Mouse (Mus musculus): ENCODE data around the gene Glis1.

Gene Glis1

GRCm38 (mm10) chr4:107623916-107624315 is 189.5 kb downstream of the Glis1 start:
- no peak for DNase-seq (ENCODE audit: low read depth, low spot score)

GRCm38 (mm10) chr4:107624951-107625350 is 190.6 kb downstream of the Glis1 start:
- DNase-seq (ENCODE audit: low read depth, low spot score), result no peak

GRCm38 (mm10) chr4:107628226-107628625 is 193.8 kb downstream of the Glis1 start:
- DNase-seq (ENCODE audit: low read depth, low spot score), result no peak

GRCm38 (mm10) chr4:107628921-107629411 is 194.6 kb downstream of the Glis1 start:
- no peak for DNase-seq (ENCODE audit: low read depth, low spot score)

GRCm38 (mm10) chr4:107634631-107635030 is 200.2 kb downstream of the Glis1 start:
- DNase-seq (ENCODE audit: low read depth, low spot score), result no peak

GRCm38 (mm10) chr4:107636099-107636498 is 201.7 kb downstream of the Glis1 start:
- no peak for DNase-seq (ENCODE audit: low read depth, low spot score)

- DNase-seq (ENCODE audit: low read depth, low spot score), result no peak
Observed at GRCm38 (mm10) chr4:107637670-107638069, 203.3 kb downstream of the Glis1 start.

GRCm38 (mm10) chr4:107638303-107638702 is 203.9 kb downstream of the Glis1 start:
- DNase-seq (ENCODE audit: low read depth, low spot score), result no peak

- DNase-seq (ENCODE audit: low read depth, low spot score), result no peak
Observed at GRCm38 (mm10) chr4:107641624-107642023, 207.2 kb downstream of the Glis1 start.

GRCm38 (mm10) chr4:107648959-107649485 is 214.6 kb downstream of the Glis1 start:
- DNase-seq (ENCODE audit: low read depth, low spot score), result no peak

- no peak for DNase-seq (ENCODE audit: low read depth, low spot score)
Observed at GRCm38 (mm10) chr4:107651021-107651496, 216.7 kb downstream of the Glis1 start.

- no peak for DNase-seq (ENCODE audit: low read depth, low spot score)
Observed at GRCm38 (mm10) chr4:107652598-107653279, 218.3 kb downstream of the Glis1 start.

- no peak for DNase-seq (ENCODE audit: low read depth, low spot score)
Observed at GRCm38 (mm10) chr4:107653280-107653643, 218.9 kb downstream of the Glis1 start.

GRCm38 (mm10) chr4:107660649-107661048 is 226.3 kb downstream of the Glis1 start:
- DNase-seq (ENCODE audit: low read depth, low spot score), result no peak

- DNase-seq (ENCODE audit: low read depth, low spot score), result no peak
Observed at GRCm38 (mm10) chr4:107668514-107668913, 234.1 kb downstream of the Glis1 start.

GRCm38 (mm10) chr4:107670731-107671130 is 236.3 kb downstream of the Glis1 start:
- DNase-seq (ENCODE audit: low read depth, low spot score), result no peak

GRCm38 (mm10) chr4:107673638-107674321 is 239.4 kb downstream of the Glis1 start:
- peak; percentile 78 for DNase-seq (ENCODE audit: low read depth, low spot score)

GRCm38 (mm10) chr4:107674322-107674644 is 239.9 kb downstream of the Glis1 start:
- no peak for DNase-seq (ENCODE audit: low read depth, low spot score)

GRCm38 (mm10) chr4:107675645-107676044 is 241.3 kb downstream of the Glis1 start:
- DNase-seq (ENCODE audit: low read depth, low spot score), result peak; percentile 56

GRCm38 (mm10) chr4:107680311-107681098 is 246.1 kb downstream of the Glis1 start:
- no peak for DNase-seq (ENCODE audit: low read depth, low spot score)

GRCm38 (mm10) chr4:107681099-107681849 is 246.9 kb downstream of the Glis1 start:
- no peak for DNase-seq (ENCODE audit: low read depth, low spot score)
